Mouse (Mus musculus) brain, adult 10 weeks (tissue): ENCODE results near the gene Sqstm1. TPM values are rescaled to one million over a fixed set of nuclear protein-coding genes. Genes with fewer than 3 reads are reported as not detected.

Experiments used
- polyA plus RNA-seq: library from polyadenylated mRNA; stranded (reverse); fragments of 350-450 nt; fragmentation: Illumina TruSeq; extraction: RNeasy Lipid Tissue Mini Kit (QIAGEN cat#74804); gene quantifications from one replicate; pipeline ENCODE4 v1.2.3, GENCODE M21; 2015; ENCODE audit warnings: low read depth, low replicate concordance

Gene Sqstm1
- polyA plus RNA-seq = 470 TPM

GRCm38 (mm10) chr11:50210505-50211151, at the start of gene Sqstm1, which contains the start of gene Mgat4b:
TSS of gene Sqstm1 (minus strand) at chr11:50210827.
TSS of gene Mgat4b (plus strand) at chr11:50210890.

DNA sequence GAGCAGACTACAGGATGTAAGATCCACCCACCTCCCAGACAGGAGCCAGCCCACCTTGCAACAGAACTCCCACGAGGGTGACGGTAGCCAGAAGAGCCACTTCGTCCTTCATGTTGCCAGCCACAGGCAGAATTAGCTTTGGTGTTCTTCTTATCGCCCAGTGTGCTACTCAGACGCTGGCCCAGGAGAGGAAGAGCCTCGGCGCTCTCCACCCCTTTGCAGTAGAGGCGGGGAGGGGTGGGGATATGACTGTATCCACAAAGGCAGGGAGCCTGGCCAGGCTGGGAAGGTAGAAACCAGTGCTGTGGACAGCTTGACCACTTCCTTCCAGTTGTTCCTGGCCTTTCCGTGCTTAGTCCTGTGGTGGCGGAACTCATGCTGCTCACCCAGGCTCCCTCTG, 27.7 kb upstream of the Sqstm1 start, which contains the start of gene Ltc4s:
Ltc4s (minus strand) TSS at position 293 of the 400 bp plus-strand sequence.

DNA sequence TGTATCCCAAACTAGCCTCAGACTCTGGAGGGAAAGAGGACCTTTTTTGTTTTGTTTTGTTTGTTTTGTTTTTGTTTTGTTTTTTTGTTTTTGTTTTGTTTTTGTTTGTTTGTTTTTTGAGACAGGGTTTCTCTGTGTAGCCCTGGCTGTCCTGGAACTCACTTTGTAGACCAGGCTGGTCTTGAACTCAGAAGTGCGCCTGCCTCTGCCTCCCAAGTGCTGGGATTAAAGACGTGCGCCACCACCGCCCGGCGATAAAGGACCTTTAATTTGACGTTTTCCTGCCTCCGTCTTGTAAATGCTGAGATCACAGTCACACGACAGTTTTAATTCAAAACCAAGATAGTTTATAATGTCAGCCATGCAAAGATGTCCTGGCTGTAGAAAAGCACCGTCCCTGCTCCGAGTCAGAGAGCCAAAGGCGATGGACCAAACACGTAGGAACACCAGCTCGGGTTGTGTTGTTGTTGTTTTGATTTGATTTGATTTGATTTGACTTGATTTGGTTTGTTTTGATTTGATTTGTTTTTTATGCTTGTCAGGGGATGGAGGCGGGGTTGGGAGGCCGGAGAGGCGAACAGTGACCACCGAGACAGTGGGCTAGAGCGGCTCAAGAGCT, 36.4 kb downstream of the Sqstm1 start, which contains the start of gene Mrnip:
Mrnip (plus strand) TSS at position 334 of the 619 bp plus-strand sequence.

Other genes starting within 250 kb of the Sqstm1 start
- gene Rnf130, start 185.5 kb downstream of the Sqstm1 start, polyA plus RNA-seq = 82.4 TPM
- 93.4 TPM for gene Tbc1d9b, start 79.4 kb downstream of the Sqstm1 start, polyA plus RNA-seq
- gene Mrnip, start 36.4 kb downstream of the Sqstm1 start, polyA plus RNA-seq = 22.1 TPM
- 44.2 TPM for gene Mgat4b, start 63 bp upstream of the Sqstm1 start, polyA plus RNA-seq
- gene Ltc4s, start 27.8 kb upstream of the Sqstm1 start, polyA plus RNA-seq = 7.8 TPM
- gene Maml1, start 81.5 kb upstream of the Sqstm1 start, polyA plus RNA-seq = 5.5 TPM
- 234 TPM for gene Canx, start 114.8 kb upstream of the Sqstm1 start, polyA plus RNA-seq
- not detected for gene Cby3, start 143.6 kb upstream of the Sqstm1 start, polyA plus RNA-seq
- 285 TPM for gene Hnrnph1, start 166.2 kb upstream of the Sqstm1 start, polyA plus RNA-seq
- 31.6 TPM for gene Rufy1, start 220.3 kb upstream of the Sqstm1 start, polyA plus RNA-seq